Mouse (Mus musculus): ENCODE results near the gene Grm1.

DNA sequence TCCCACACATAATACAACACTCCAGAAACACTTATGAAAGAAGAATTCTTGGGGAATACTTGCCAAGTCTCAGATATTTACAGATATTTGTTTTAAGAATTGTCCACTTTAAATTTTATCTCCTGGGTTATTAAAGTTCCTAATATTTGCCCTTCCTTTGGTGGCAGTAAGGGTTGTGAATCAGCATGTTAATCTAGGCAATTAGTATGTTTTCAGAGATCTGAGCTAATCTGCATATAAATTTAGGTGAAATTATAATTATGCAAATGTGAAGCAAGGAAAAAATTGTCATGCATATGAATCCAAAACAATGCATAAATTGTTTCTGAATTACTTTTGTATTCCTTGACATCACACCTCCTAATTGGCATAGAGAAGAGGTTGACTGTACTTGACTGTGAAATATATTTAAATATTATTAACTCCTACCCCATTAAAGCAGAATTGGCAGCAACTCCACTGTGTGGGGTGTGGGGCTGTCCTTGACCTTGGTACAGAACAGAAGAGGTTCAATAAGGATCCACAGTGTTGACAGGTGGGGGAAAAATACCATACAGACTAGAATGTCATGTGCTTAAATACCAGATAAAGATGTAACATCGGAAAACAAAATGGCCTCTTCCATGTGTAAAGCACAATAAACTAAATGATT, 37.6 kb downstream of the Grm1 start:
- TF ChIP-seq CTCF (IDR thresholded peaks at IDR 0.05; ENCODE audit: extremely low read depth, insufficient read length, insufficient replicate concordance, low read depth, low read length) (no peak), POLR2A (IDR thresholded peaks at IDR 0.05; ENCODE audit: low read depth, low read length) (no peak)
